Mouse (Mus musculus) 3T3-L1 (cell line): Measurements from ENCODE around the gene Dguok.

Experiments
- DNase-seq: peaks from one replicate; pipeline ENCODE4 v3.0.0-alpha.2; 2015; ENCODE audit warnings: low read depth, low spot score

Gene Dguok

GRCm38 (mm10) chr6:83456131-83456983 is 50.4 kb downstream of the Dguok start:
- peak; percentile 44 for DNase-seq

- peak; percentile 39 for DNase-seq
Observed at GRCm38 (mm10) chr6:83455328-83456130, 51.2 kb downstream of the Dguok start.

DNA sequence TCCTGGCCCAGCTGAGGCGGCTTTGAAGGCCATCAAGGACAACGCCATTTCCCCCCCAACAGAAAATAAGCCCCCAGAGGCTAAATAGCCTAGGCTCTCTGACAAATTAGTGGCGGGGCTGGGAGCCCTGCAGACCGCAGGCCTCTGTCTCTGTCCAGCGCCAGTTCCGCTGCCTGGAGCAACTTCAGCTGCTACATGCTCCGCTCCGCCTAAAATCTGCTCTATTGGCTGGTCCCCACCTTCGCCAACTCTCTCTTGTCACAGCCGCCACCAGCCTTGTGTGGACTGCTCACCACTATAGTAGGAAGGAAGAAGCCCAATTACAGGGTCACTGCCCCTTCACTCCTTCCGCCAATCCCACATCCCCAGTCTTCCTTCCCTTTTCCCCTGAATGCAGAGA is 53.1 kb downstream of the Dguok start:
- DNase-seq: no peak

- no peak for DNase-seq
Observed at GRCm38 (mm10) chr6:83450451-83451303, 56.1 kb downstream of the Dguok start.

GRCm38 (mm10) chr6:83449440-83449839 is 57.3 kb downstream of the Dguok start:
- no peak for DNase-seq

- DNase-seq: no peak
Observed at GRCm38 (mm10) chr6:83448911-83449310, 57.9 kb downstream of the Dguok start.

- DNase-seq: no peak
Observed at GRCm38 (mm10) chr6:83447031-83447430, 59.7 kb downstream of the Dguok start.

DNA sequence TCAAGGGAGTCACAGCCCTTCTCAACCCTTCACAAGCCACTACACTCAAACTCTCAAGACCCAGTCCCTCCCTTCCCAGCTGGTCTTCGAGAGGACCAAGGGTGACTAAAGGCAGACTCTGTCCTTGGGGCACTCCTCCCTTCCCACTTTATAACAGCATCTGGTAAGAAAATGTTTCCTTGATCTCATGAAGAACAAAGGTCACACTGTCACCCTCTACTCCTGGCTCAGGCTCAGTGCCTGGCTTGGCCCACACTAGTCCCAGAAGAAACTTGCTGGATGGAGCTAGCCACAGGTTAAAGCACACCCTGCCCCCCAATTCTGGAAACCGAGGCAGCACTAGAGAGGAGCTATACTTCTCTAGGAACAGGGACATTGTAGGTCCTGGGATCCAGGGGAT is 61.0 kb downstream of the Dguok start:
- no peak for DNase-seq

DNA sequence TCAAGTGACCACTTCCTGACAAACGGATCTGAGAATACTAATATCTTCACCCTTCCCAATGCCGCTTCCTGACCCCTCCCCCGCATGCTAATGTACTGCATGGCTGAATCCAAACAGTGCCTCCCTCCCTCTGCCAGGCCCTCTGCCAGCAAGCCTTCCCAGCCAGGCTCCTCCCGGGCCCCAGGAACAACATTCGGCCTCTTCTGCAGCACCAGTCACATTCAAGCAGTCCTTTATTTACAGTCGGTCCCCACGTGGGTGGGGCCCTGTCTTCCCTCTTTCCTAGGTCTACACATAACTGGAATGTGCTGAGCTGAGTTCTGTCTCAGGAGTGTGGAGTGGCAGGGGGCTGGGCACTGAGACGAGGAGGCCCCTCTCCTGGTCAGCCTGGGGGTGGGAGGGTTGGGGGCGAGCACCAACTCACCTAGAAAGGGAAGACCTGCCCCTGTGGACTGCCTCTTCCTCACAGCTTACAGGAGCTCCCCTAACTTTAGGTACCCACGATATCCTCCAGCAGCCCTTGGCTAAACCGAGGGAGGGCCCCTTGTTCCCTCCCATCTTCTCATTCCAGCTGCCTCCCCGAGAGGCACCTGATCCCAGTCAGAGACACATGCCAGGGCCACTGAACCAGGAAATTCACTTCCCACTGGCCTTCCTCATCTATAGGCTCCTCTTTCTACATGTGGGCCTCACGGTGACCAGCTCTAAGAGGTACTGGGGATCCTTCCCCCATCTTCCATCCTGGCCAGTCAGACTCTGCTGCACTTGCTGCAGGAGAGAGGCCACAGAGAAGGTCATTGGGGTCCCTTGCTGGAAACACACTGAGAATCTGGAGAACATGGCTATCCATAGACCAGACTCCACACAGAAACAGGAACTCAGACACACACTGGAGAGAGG is 63.1 kb downstream of the Dguok start:
- peak; percentile 90 for DNase-seq

- DNase-seq: peak; percentile 84
Observed at GRCm38 (mm10) chr6:83442639-83443038, 64.1 kb downstream of the Dguok start.

DNA sequence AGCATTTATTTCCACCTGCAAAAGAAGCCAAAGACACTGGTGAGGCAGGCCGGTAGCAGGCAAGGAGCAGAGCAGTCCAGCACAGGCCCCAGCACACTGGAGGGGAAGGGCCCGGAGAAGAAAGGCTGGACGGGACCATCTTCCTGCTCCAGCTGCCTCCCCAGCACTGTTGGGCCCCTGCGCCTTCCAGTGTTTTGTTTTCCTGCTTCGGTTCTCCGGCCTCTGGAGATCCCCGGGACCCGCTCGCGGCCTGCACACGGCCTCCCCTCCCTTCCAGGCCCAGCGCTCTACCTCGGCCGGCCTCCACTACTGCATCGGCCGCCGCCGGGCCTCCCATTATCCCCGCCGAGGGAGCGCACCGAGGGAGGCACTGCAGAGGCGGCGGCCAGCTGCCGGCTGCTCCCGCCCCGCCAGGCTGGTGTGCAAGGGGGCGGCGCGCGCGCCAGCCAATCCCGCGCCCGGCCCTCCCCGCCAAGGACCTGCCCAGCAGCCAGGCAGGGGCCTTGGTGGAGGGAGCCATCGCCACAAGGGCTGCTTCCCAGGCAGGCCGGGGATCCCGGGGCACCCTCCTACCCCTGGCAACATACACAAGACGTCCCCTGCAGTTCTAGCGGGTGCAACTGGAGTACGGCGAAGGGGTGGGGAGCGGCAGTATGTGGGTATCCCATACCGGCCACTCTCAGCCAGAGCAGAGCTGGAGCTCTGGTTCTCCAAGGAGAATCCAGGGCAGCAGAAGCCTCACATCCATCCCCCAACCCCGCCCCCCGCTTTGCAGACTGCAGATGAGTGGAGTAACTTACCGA is 65.3 kb downstream of the Dguok start:
- DNase-seq: peak; percentile 84

- peak; percentile 84 for DNase-seq
Observed at GRCm38 (mm10) chr6:83440510-83441258, 66.1 kb downstream of the Dguok start.

DNA sequence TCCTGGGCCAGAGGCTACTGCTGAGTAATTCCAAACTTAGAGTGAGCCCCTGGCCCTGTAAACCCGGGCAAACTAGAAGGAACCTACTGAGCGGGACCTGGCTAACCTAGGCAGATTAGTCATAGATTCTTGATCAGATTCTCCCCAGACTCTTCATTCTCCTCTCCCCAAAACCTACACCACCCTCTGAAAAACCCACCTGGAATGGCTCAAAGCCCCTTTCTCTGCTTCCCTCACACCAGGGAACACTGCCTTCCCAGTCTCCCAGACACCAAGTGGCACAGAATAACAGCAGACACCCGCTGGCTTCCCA is 66.6 kb downstream of the Dguok start:
- DNase-seq: no peak

GRCm38 (mm10) chr6:83439781-83440180 is 67.0 kb downstream of the Dguok start:
- DNase-seq: no peak

GRCm38 (mm10) chr6:83439119-83439767 is 67.5 kb downstream of the Dguok start:
- no peak for DNase-seq

DNA sequence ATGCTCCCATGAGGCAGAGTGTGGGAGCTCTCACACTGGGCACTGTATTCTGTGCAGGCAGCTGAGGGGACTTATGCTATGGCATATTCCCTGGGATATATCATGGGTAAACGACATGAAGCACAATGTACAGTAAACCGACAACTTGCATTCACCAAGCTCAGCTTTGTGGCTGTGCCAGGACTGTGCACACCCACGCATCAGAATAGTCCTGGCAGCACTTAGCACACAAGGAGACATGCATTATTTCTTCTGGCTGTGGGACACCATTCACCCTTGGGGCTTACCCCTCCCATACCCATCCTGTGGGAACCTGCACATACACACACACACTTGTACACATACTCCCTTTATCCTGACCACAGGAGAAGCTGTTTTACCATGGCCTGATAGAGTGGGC is 68.2 kb downstream of the Dguok start:
- no peak for DNase-seq

DNA sequence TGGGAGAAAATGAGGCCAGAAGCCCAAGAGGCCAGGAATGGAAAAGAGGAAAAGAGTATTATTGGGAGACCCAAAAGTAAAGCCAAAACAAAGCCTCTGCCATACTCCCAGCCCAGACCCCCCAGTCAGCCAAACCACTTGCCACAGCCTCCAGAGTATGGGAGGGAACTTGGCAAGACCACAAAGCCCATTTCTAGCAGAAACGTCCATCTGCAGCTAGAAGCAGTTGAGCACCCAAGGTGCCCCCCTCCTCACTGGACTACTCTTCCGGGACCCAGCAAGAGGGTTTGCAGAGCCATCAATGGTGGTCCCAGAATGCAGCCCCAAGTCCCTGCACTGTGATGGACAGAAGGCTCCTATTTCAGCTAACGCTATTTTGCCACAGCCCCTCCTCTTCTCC is 69.0 kb downstream of the Dguok start:
- DNase-seq: no peak

GRCm38 (mm10) chr6:83437225-83437624 is 69.5 kb downstream of the Dguok start:
- no peak for DNase-seq

GRCm38 (mm10) chr6:83436547-83436946 is 70.2 kb downstream of the Dguok start:
- no peak for DNase-seq
